Mouse (Mus musculus): ENCODE data around the gene Nipal1. TPM values are rescaled to one million over a fixed set of nuclear protein-coding genes. Genes with fewer than 3 reads are reported as not detected.
A peak's percentile ranks its signal among the peaks of the same experiment; 100 is the strongest.

Gene Nipal1
- total RNA-seq, 2 experiments from 2014 or later: not detected

GRCm38 (mm10) chr5:72646996-72647395 is 599 bp upstream of the Nipal1 start:
- no peak for TF ChIP-seq CTCF (IDR thresholded peaks at IDR 0.05)
- Histone ChIP-seq H3K4me3 (peak overlapping the region; percentile 44), H3K27ac (no peak overlapping the region)
- no peak for DNase-seq (ENCODE audit: extremely low spot score in 1 of 2, low spot score in 2 of 2)
- intact Hi-C loops (cut with DNase I): no loop called here

- intact Hi-C loops (cut with DNase I): no loop called here
- no peak for TF ChIP-seq CTCF (IDR thresholded peaks at IDR 0.05)
- Histone ChIP-seq H3K4me3 (peak overlapping the region; percentile 44), H3K27ac (no peak overlapping the region)
- DNase-seq (ENCODE audit: extremely low spot score in 1 of 2, low spot score in 2 of 2): no peak
Observed at GRCm38 (mm10) chr5:72647958-72648595, 482 bp downstream of the Nipal1 start.

- Histone ChIP-seq H3K4me3 (no peak overlapping the region), H3K27ac (no peak overlapping the region)
- DNase-seq (ENCODE audit: extremely low spot score in 1 of 2, low spot score in 2 of 2): no peak
- TF ChIP-seq CTCF (IDR thresholded peaks at IDR 0.05): no peak
- intact Hi-C loops (cut with DNase I): no loop called here
Observed at GRCm38 (mm10) chr5:72648987-72649735, 1.6 kb downstream of the Nipal1 start.

DNA sequence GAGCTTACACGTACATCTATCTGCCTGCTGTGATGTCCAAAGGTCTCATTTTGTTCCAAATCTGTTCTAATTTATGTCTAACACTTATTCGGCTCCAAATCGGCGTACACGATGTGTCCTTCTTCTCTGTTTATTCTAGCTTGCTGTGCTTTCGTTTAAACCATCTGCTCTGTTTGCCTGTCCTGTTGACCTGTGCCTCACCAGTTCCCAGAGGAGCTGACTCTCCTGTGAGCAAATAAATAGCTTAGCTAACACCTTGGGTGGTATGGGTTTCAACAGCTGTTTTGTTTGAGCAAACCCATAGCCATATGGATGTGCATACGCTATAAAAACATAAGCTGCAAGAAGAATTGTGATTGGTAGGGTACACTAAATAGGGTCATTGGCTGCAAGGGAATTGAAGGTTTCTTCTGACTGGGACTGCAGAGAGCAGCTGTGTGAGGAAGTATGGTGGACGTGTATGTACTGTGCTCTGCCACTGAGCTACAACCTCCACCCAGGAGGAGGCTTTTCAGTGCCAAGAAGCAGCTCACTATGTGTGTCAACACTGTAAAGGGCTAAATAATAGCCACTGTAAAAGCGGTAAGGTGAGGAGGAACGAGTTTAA is 5.6 kb downstream of the Nipal1 start:
- no peak overlapping the region for H3K4me3 ChIP-seq
- H3K27ac ChIP-seq: no peak overlapping the region
- no peak for TF ChIP-seq CTCF (IDR thresholded peaks at IDR 0.05)
- intact Hi-C loops (cut with DNase I): no loop called here
- DNase-seq (ENCODE audit: extremely low spot score in 1 of 2, low spot score in 2 of 2): no peak

DNA sequence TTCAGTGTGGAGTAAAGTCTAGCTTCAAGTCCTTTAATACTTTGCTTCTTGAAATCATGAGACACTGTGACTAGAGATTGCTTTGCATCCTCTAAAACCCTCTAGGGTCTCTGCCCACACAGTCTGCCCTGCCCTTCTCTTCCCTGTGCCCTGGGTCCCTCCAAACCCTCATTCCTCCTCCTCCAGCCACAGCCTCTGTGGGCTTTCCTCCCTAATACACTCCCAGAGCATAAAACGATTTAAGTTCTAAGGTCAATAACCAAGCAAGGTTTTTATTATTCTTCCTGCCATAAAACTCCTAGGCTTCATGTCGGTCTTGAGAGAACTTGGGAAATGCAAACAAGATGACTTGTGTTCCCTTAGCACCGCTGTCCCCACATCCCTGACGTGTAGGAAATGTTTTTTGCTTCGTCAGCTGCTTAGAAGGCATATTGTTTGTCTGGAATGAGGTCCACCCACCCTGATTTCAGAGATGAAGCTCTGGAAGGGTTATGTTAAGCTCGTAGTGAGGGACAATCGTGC is 8.7 kb downstream of the Nipal1 start:
- TF ChIP-seq CTCF (IDR thresholded peaks at IDR 0.05): no peak
- intact Hi-C loops (cut with DNase I): no loop called here
- DNase-seq (ENCODE audit: extremely low spot score in 1 of 2, low spot score in 2 of 2): no peak

GRCm38 (mm10) chr5:72658375-72658774 is 10.8 kb downstream of the Nipal1 start:
- no peak for TF ChIP-seq CTCF (IDR thresholded peaks at IDR 0.05)
- no peak for DNase-seq (ENCODE audit: extremely low spot score in 1 of 2, low spot score in 2 of 2)
- H3K4me3 ChIP-seq: no peak overlapping the region
- intact Hi-C loops (cut with DNase I): no loop called here
- H3K27ac ChIP-seq: no peak overlapping the region

More for the DNA sequence above, 8.7 kb downstream of the Nipal1 start:
- no peak overlapping the region for H3K4me3 ChIP-seq
- H3K27ac ChIP-seq: no peak overlapping the region

- intact Hi-C loops (cut with DNase I): no loop called here
- Histone ChIP-seq H3K27ac (no peak overlapping the region), H3K4me3 (no peak overlapping the region)
- DNase-seq (ENCODE audit: extremely low spot score in 1 of 2, low spot score in 2 of 2): no peak
- TF ChIP-seq CTCF (IDR thresholded peaks at IDR 0.05): no peak
Observed at GRCm38 (mm10) chr5:72661051-72661781, 13.6 kb downstream of the Nipal1 start.

DNA sequence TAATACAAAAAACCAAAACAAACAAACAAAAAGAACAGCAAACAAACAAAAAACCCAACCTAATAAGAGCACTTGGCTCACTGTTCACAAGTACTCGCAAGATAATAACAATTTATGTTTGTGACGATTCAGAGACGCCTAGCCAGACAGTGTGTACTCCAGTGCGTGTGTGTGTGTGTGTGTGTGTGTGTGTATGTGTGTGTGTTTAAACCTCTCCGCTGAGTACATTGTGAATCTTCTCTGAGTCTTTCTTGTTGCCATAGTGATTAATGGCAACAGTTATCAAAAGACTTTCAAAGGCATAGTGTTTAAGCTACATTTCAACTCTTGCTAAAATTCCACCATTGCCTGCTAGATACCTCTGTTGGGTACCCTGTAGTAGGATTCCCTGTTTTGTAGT is 16.5 kb downstream of the Nipal1 start:
- no peak for TF ChIP-seq CTCF (IDR thresholded peaks at IDR 0.05)
- no peak overlapping the region for H3K27ac ChIP-seq
- no peak overlapping the region for H3K4me3 ChIP-seq
- DNase-seq (ENCODE audit: extremely low spot score in 1 of 2, low spot score in 2 of 2): no peak
- intact Hi-C loops (cut with DNase I): no loop called here

DNA sequence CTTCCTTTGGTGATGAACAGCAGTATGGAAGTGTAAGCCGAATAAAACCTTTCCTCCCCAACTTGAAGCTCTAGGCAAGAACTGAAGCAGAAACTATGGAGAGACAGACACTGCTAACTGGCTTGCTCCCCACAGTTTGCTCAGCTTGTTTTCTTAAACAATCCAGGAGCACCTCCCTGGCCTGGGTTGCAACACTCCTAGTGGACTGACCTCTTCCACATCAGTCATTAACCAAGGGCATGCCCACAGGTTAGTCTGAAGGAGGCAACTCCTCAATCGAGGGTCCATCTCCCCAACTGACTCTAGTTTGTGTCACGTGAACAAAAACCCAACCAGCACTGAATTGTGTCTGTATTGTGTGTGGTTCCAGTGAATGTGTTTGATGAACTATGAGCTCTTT is 17.3 kb downstream of the Nipal1 start:
- intact Hi-C loops (cut with DNase I): no loop called here
- Histone ChIP-seq H3K27ac (no peak overlapping the region), H3K4me3 (no peak overlapping the region)
- DNase-seq (ENCODE audit: extremely low spot score in 1 of 2, low spot score in 2 of 2): no peak
- no peak for TF ChIP-seq CTCF (IDR thresholded peaks at IDR 0.05)

GRCm38 (mm10) chr5:72665281-72665680 is 17.7 kb downstream of the Nipal1 start:
- Histone ChIP-seq H3K27ac (no peak overlapping the region), H3K4me3 (no peak overlapping the region)
- DNase-seq (ENCODE audit: extremely low spot score in 1 of 2, low spot score in 2 of 2): peak; percentile 19 to 62
- intact Hi-C loops (cut with DNase I): no loop called here
- TF ChIP-seq CTCF (IDR thresholded peaks at IDR 0.05): peak; percentile 96

GRCm38 (mm10) chr5:72666428-72666827 is 18.8 kb downstream of the Nipal1 start:
- H3K27ac ChIP-seq: no peak overlapping the region
- no peak overlapping the region for H3K4me3 ChIP-seq
- intact Hi-C loops (cut with DNase I): loop anchor here (2.0 kb wide), 1 partner anchor 92 kb away; no protein-coding TSS in a partner anchor
- TF ChIP-seq CTCF (IDR thresholded peaks at IDR 0.05): no peak
- no peak for DNase-seq (ENCODE audit: extremely low spot score in 1 of 2, low spot score in 2 of 2)

Measured in left cerebral cortex, adult 2 months (tissue).